Mouse (Mus musculus) lung, postnatal 0 days (tissue): ENCODE measurements around the gene Cldn11. TPM values are rescaled to one million over a fixed set of nuclear protein-coding genes. Genes with fewer than 3 reads are reported as not detected.

ENCODE experiments used
- ATAC-seq: fragments of 200-750 bp; cut with Nextera tagmentation; 2 replicates; pipeline ENCODE4 v1.8.0; 2017; ENCODE audit warnings: moderate library complexity
- DNase-seq: peaks from one replicate; pipeline ENCODE4 v3.0.0-alpha.2; 2016; ENCODE audit warnings: low spot score
- H3K27ac ChIP-seq: fragments of 300-500 bp; sonication (generic); 2 replicates; pipeline ENCODE4 v1.5.1; 2014; ENCODE audit warnings: antibody characterized with exemption, mild to moderate bottlenecking, low read length, mixed read lengths
- H3K27me3 ChIP-seq: fragments of 300-500 bp; sonication (generic); replicated peaks from 2 replicates; pipeline ENCODE4 v1.6.1; 2014; ENCODE audit warnings: low read length, mixed read lengths; ENCODE audit not compliant: insufficient read depth
- H3K36me3 ChIP-seq: fragments of 300-500 bp; sonication (generic); 2 replicates; pipeline ENCODE4 v1.6.1; 2014; ENCODE audit warnings: low read length, mixed read lengths; ENCODE audit not compliant: insufficient read depth
- H3K4me1 ChIP-seq: fragments of 300-500 bp; sonication (generic); 2 replicates; pipeline ENCODE4 v1.6.1; 2014; ENCODE audit warnings: antibody characterized with exemption, low read depth, low read length, mixed read lengths; ENCODE audit not compliant: insufficient read depth
- H3K4me2 ChIP-seq: fragments of 300-500 bp; sonication (generic); replicated peaks from 2 replicates; pipeline ENCODE4 v1.6.1; 2014; ENCODE audit warnings: low read depth, mild to moderate bottlenecking, low read length, moderate library complexity, mixed read lengths
- H3K4me3 ChIP-seq: fragments of 300-500 bp; sonication (generic); 2 replicates; pipeline ENCODE4 v1.5.1; 2014; ENCODE audit warnings: low read depth, low read length
- H3K9ac ChIP-seq: fragments of 300-500 bp; sonication (generic); replicated peaks from 2 replicates; pipeline ENCODE4 v1.6.1; 2014; ENCODE audit warnings: low read depth, mild to moderate bottlenecking
- H3K9me3 ChIP-seq: fragments of 300-500 bp; sonication (generic); 2 replicates; pipeline ENCODE4 v1.6.1; 2016; ENCODE audit warnings: low read length, mixed read lengths
- CTCF ChIP-seq: IDR thresholded peaks from 2 replicates; pipeline ENCODE4 v1.5.1; 2016; ENCODE audit warnings: antibody characterized with exemption, mild to moderate bottlenecking
- EP300 ChIP-seq: IDR thresholded peaks from 2 replicates; pipeline ENCODE4 v1.6.1; 2016; ENCODE audit warnings: antibody characterized with exemption, mild to moderate bottlenecking, control low read depth
- WGBS: fragments of 180-500 bp; shearing (Covaris S2); extraction: QIAGEN DNeasy Blood & Tissue Kit; methylation state at CpG from one replicate; pipeline ENCODE4 v1.1.7; 2014; 5-methylcytosine and 5-hydroxymethylcytosine counted together
- polyA plus RNA-seq: library from polyadenylated mRNA; unstranded; fragments of >200 nt; fragmentation: Nextera tagmentation; extraction: Ambion mirVana; gene quantifications from 2 replicates; pipeline ENCODE4 v1.2.1, GENCODE M21; 2015

Cldn11 gene
- polyA plus RNA-seq, 1 experiment from 2014 or later = 1.3 TPM

- TF ChIP-seq CTCF = no peak
- no peak for TF ChIP-seq EP300
- no peak for DNase-seq
- no peak overlapping the region for H3K4me2 ChIP-seq
- no peak overlapping the region for H3K4me3 ChIP-seq
- WGBS = 68% methylated on average over 3 of the region's 3 CpGs
- H3K4me1 ChIP-seq = no peaks in the 10 kb centered on the region
- no peak overlapping the region for H3K9ac ChIP-seq
- no peak overlapping the region for H3K27ac ChIP-seq
- no peaks in the 10 kb centered on the region for H3K36me3 ChIP-seq
- no peak for ATAC-seq
- no peaks in the 10 kb centered on the region for H3K27me3 ChIP-seq
- H3K9me3 ChIP-seq = no peaks in the 10 kb centered on the region
Measured at GRCm38 (mm10) chr3:31205167-31205566, 55.4 kb downstream of the Cldn11 start.

GRCm38 (mm10) chr3:31208046-31208445, 58.3 kb downstream of the Cldn11 start:
- Histone ChIP-seq H3K9me3 (no peaks in the 10 kb centered on the region), H3K27me3 (no peaks in the 10 kb centered on the region), H3K36me3 (no peaks in the 10 kb centered on the region), H3K4me3 (no peak overlapping the region), H3K27ac (no peak overlapping the region), H3K9ac (no peak overlapping the region), H3K4me1 (no peaks in the 10 kb centered on the region), H3K4me2 (no peak overlapping the region)
- 24% methylated on average over 4 of the region's 4 CpGs for WGBS
- TF ChIP-seq EP300 (no peak), CTCF (no peak)
- no peak for ATAC-seq
- peak; percentile 23 for DNase-seq

- no peak overlapping the region for H3K4me2 ChIP-seq
- no peak for TF ChIP-seq EP300
- TF ChIP-seq CTCF = no peak
- no peaks in the 10 kb centered on the region for H3K36me3 ChIP-seq
- H3K4me3 ChIP-seq = no peak overlapping the region
- H3K27me3 ChIP-seq = no peaks in the 10 kb centered on the region
- 11% methylated on average over 6 of the region's 6 CpGs for WGBS
- DNase-seq (no peak), ATAC-seq (no peak)
- H3K4me1 ChIP-seq = no peaks in the 10 kb centered on the region
- H3K9ac ChIP-seq = no peak overlapping the region
- H3K9me3 ChIP-seq = no peaks in the 10 kb centered on the region
- H3K27ac ChIP-seq = no peak overlapping the region
Measured at GRCm38 (mm10) chr3:31208458-31208994, 58.8 kb downstream of the Cldn11 start.

DNA sequence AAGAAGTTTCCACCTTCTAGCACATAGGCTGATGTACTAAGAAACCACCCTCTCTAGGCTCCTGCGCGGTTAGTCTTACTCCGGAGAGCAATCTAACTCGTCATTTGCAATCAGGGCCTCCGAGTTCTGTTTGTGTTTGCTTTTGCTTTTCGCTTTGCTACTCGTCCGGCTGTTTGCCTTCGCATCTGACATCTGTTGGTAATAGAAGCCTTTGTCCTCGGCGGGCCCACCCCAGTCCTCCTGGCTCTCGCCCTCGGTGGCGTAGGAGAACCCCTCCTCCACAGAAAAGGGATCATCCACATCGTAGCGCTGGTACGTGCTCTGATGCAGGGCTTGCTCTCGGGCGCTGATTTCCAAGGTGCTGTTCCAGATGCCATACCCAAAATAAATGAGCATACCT, 59.3 kb downstream of the Cldn11 start:
- DNase-seq (no peak), ATAC-seq (no peak)
- TF ChIP-seq EP300 (no peak), CTCF (no peak)
- Histone ChIP-seq H3K27me3 (no peaks in the 10 kb centered on the region), H3K4me2 (peak overlapping the region; percentile 22; the same call in 1 of the 2 replicates), H3K9ac (no peak overlapping the region), H3K4me1 (no peaks in the 10 kb centered on the region), H3K27ac (no peak overlapping the region), H3K9me3 (no peaks in the 10 kb centered on the region), H3K36me3 (no peaks in the 10 kb centered on the region), H3K4me3 (no peak overlapping the region)
- 9% methylated on average over 19 of the region's 19 CpGs for WGBS

DNA sequence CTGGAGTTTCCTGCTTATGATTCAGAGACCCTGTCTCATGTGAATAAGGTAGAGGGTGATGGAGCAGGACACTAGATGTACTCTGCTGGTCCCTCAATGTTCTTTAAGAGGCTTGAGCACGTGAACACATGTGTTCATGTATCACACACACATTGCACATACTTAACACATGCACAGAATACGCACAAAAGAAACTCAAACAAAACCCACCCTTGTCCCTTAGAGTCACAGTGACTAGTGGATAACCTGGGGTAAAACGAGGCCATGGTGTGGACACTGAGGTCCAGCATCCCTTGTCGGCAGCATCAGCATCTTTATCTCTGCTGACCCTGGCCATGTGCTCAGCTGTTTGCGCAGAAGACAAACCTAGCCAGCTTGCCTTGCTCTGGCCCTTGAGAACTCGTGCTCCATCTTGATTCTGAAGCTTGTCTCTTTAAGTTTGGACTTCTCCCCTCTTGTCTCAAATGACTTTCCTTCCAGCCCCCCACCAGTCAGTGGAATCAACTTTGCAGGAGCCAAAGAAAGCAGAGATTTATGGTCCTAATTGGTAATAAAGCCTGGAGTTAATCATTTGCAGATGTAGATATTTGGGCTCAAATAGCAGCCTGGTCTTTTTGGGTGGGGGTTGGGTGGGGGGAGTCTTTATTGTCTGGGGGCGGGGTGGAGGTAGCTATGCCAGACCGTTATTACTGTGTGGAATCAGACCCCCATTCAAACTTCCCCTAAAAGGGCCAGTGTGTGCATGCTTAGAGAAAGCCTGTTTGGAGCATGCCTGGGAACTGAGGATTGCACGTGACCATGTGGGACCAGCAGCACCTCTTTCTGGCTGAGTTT, 62.7 kb downstream of the Cldn11 start:
- Histone ChIP-seq H3K9ac (no peak overlapping the region), H3K4me3 (no peak overlapping the region), H3K4me1 (no peaks in the 10 kb centered on the region), H3K27ac (no peak overlapping the region), H3K4me2 (no peak overlapping the region), H3K27me3 (no peaks in the 10 kb centered on the region), H3K36me3 (no peaks in the 10 kb centered on the region), H3K9me3 (no peaks in the 10 kb centered on the region)
- no peak for TF ChIP-seq CTCF
- no peak for TF ChIP-seq EP300
- ATAC-seq = no peak
- no peak for DNase-seq
- 52% methylated on average over 9 of the region's 9 CpGs for WGBS

DNA sequence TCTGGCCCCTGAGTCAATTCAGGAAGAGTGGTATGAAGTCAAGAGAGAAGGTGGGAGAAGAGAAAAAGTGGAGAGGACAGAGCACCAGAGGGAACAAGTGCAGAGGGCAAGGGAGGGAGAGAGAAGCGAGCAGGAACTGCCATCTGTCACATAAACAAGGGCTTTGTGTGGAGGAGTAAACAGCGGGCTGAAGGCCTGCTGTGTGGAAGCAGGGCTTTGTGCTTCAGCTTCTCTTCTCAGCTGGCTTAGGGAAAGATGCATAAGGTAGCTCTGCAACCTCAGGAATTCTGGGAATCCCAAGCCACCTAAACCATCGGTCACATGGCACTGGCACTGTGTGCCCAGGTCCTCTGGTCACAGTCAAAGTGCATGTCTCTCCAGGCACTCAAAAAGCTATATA, 64.1 kb downstream of the Cldn11 start:
- Histone ChIP-seq H3K9me3 (no peaks in the 10 kb centered on the region), H3K36me3 (no peaks in the 10 kb centered on the region), H3K4me2 (no peak overlapping the region), H3K4me1 (no peaks in the 10 kb centered on the region), H3K27ac (no peak overlapping the region), H3K27me3 (no peaks in the 10 kb centered on the region), H3K4me3 (no peak overlapping the region), H3K9ac (no peak overlapping the region)
- no peak for ATAC-seq
- no peak for TF ChIP-seq CTCF
- TF ChIP-seq EP300 = no peak
- DNase-seq = no peak
- 30% methylated on average over 3 of the region's 3 CpGs for WGBS

Other genes with a start within 250 kb of the Cldn11 start
- gene Phc3, start 180.5 kb upstream of the Cldn11 start, polyA plus RNA-seq = 4.4 and 4.8 TPM in 2 replicates
- 37.1 and 43.8 TPM in 2 replicates for gene Prkci, start 154.2 kb upstream of the Cldn11 start, polyA plus RNA-seq
- gene Skil, start 54.9 kb upstream of the Cldn11 start, polyA plus RNA-seq = 24.8 and 29.6 TPM in 2 replicates
- gene Slc7a14, start 160.5 kb downstream of the Cldn11 start, polyA plus RNA-seq = 0.05 and 0.07 TPM in 2 replicates